In genomic region chr16:22129511-22129910, GRCm38 (mm10) we compare ENCODE assay signal across 27 mouse cellular contexts. TPM values are rescaled to one million over a fixed set of nuclear protein-coding genes. Genes with fewer than 3 reads are reported as not detected.
DNase-seq lines count a peak whose midpoint lies in the region; ATAC-seq and TF ChIP-seq lines count a peak whose summit lies in the region.
"Had no signal": no experiment of that assay in that cellular context is flagged by ENCODE, and none has a peak within 500 bp of the region (broad histone marks: within the 10 kb centered on the region; RNA-seq: fewer than 3 reads in every experiment).

No protein-coding gene starts in this region.

- no peaks in the 10 kb centered on the region for H3K36me3 ChIP-seq in kidney, adult 2 months (ENCODE audit: control insufficient read depth, insufficient read depth, low read length)
- H3K36me3 ChIP-seq in kidney, embryonic 15.5 days = 0 out of 2 replicates have a peak, but pooled peaks cover 8% of the 10 kb centered on the region
- no peaks in the 10 kb centered on the region for H3K36me3 ChIP-seq in stomach, postnatal 0 days (ENCODE audit: control insufficient read depth, insufficient read depth, low read length)
- H3K36me3 ChIP-seq: embryonic facial prominence, embryonic 12.5 days; embryonic facial prominence, embryonic 15.5 days; heart, embryonic 15.5 days had no signal

- no peak overlapping the region for H3K4me2 ChIP-seq in kidney, embryonic 15.5 days
- no peak overlapping the region for H3K4me2 ChIP-seq in stomach, postnatal 0 days (replicated peaks; ENCODE audit: low read depth)
- H3K4me2 ChIP-seq: embryonic facial prominence, embryonic 12.5 days; embryonic facial prominence, embryonic 15.5 days; heart, embryonic 11.5 days; heart, embryonic 15.5 days; hindbrain, embryonic 13.5 days had no signal

- no peak for TF ChIP-seq EP300 in stomach, postnatal 0 days (optimal IDR thresholded peaks at IDR 0.05)

- DNase-seq in kidney, adult 2 months = peak; percentile 61
- peak; percentile 31 for DNase-seq in kidney, postnatal 10 days
- peak; percentile 62 to 76 for DNase-seq in kidney, postnatal 36 days
- DNase-seq in embryo, embryonic 10 days (ENCODE audit: low spot score) = no peak
- DNase-seq in stomach, postnatal 0 days (ENCODE audit: low spot score) = no peak
- DNase-seq: adrenal gland, adult 8-10 months; adrenal gland, postnatal 25 days; cerebellum, adult 11-12 months; cerebellum, adult 8-10 months; cerebellum, postnatal 10 days; cerebellum, postnatal 36 days; forebrain, postnatal 0 days; gastrocnemius, adult 2 months; gastrocnemius, postnatal 14 days; heart, adult 11 months; heart, postnatal 10 days; heart, postnatal 36 days had no signal

- TF ChIP-seq POLR2A in kidney, adult 2 months (IDR thresholded peaks at IDR 0.05; ENCODE audit: low read depth, low read length) = no peak

- WGBS in kidney, adult 2 months = 46% methylated on average over 7 of the region's 7 CpGs
- WGBS in kidney, embryonic 15.5 days = 86% methylated on average over 7 of the region's 7 CpGs
- 77% methylated on average over 7 of the region's 7 CpGs for WGBS in stomach, postnatal 0 days

- no peak for ATAC-seq in kidney, embryonic 15.5 days (replicated peaks; ENCODE audit: low FRiP score)
- no peak for ATAC-seq in stomach, postnatal 0 days (ENCODE audit: low FRiP score, low TSS enrichment)
- ATAC-seq: CD4-positive, CD25-positive, alpha-beta regulatory T cell, adult 4 months; forebrain, embryonic 14.5 days; forebrain, postnatal 0 days; hindbrain, embryonic 16.5 days had no signal

- H3K9ac ChIP-seq in kidney, embryonic 15.5 days = no peak overlapping the region
- H3K9ac ChIP-seq in stomach, postnatal 0 days (ENCODE audit: low read length) = no peak overlapping the region
- H3K9ac ChIP-seq: embryonic facial prominence, embryonic 12.5 days; embryonic facial prominence, embryonic 15.5 days; forebrain, postnatal 0 days; heart, embryonic 15.5 days; hindbrain, embryonic 13.5 days had no signal

- H3K9me3 ChIP-seq in kidney, embryonic 15.5 days (replicated peaks) = no peaks in the 10 kb centered on the region
- no peaks in the 10 kb centered on the region for H3K9me3 ChIP-seq in stomach, postnatal 0 days (ENCODE audit: control insufficient read depth, low read length)
- H3K9me3 ChIP-seq: embryonic facial prominence, embryonic 12.5 days; embryonic facial prominence, embryonic 15.5 days; heart, embryonic 15.5 days; hindbrain, embryonic 13.5 days had no signal

- no peak for TF ChIP-seq CTCF in kidney, adult 2 months (conservative IDR thresholded peaks at IDR 0.05; ENCODE audit: insufficient read depth, insufficient read length, low read depth, low read length)
- TF ChIP-seq CTCF in stomach, postnatal 0 days (IDR thresholded peaks at IDR 0.05; ENCODE audit: low read depth) = no peak

- H3K27ac ChIP-seq in kidney, adult 2 months (ENCODE audit: insufficient read depth, low read depth, low read length) = no peak overlapping the region
- H3K27ac ChIP-seq in kidney, embryonic 15.5 days = no peak overlapping the region
- no peak overlapping the region for H3K27ac ChIP-seq in stomach, postnatal 0 days (replicated peaks)
- H3K27ac ChIP-seq: embryonic facial prominence, embryonic 12.5 days; embryonic facial prominence, embryonic 15.5 days; gastrocnemius, adult 2 months; heart, embryonic 15.5 days; hindbrain, embryonic 10.5 days; hindbrain, embryonic 13.5 days had no signal

- H3K4me3 ChIP-seq in kidney, adult 2 months (ENCODE audit: insufficient read depth, low read depth, low read length) = no peak overlapping the region
- H3K4me3 ChIP-seq in kidney, embryonic 15.5 days (replicated peaks) = no peak overlapping the region
- H3K4me3 ChIP-seq in stomach, postnatal 0 days (ENCODE audit: low read depth, low read length) = no peak overlapping the region
- H3K4me3 ChIP-seq: embryonic facial prominence, embryonic 12.5 days; embryonic facial prominence, embryonic 15.5 days; gastrocnemius, adult 2 months; heart, embryonic 15.5 days; hindbrain, embryonic 10.5 days; hindbrain, embryonic 13.5 days had no signal

- H3K4me1 ChIP-seq in kidney, adult 2 months (ENCODE audit: control insufficient read depth, insufficient read depth, low read length) = peaks cover 4% of the 10 kb centered on the region; the same call in 1 of the 2 replicates
- H3K4me1 ChIP-seq in kidney, embryonic 15.5 days = peaks cover 19% of the 10 kb centered on the region
- no peaks in the 10 kb centered on the region for H3K4me1 ChIP-seq in stomach, postnatal 0 days (replicated peaks; ENCODE audit: control insufficient read depth, insufficient read depth)
- H3K4me1 ChIP-seq: embryonic facial prominence, embryonic 15.5 days; hindbrain, embryonic 10.5 days had no signal

- H3K27me3 ChIP-seq in kidney, adult 2 months (replicated peaks; ENCODE audit: control insufficient read depth, insufficient read depth, low read length) = no peaks in the 10 kb centered on the region
- no peaks in the 10 kb centered on the region for H3K27me3 ChIP-seq in kidney, embryonic 15.5 days
- H3K27me3 ChIP-seq in stomach, postnatal 0 days (ENCODE audit: control insufficient read depth, insufficient read depth, low read length) = no peaks in the 10 kb centered on the region
- H3K27me3 ChIP-seq: embryonic facial prominence, embryonic 12.5 days; embryonic facial prominence, embryonic 15.5 days; heart, embryonic 15.5 days; hindbrain, embryonic 13.5 days had no signal

RNA-seq across cellular contexts. Expression of gene Igf2bp2, which starts 33.6 kb away (rescaled TPM):
- 2.1 and 2.3 TPM in 2 replicates for polyA plus RNA-seq in kidney, adult 2 months (2012; rRNA removed)
- 97.9 and 103 TPM in 2 replicates for polyA plus RNA-seq in kidney, embryonic 15.5 days (2015; fragmentation: Nextera tagmentation; extraction: Ambion mirVana)
- 32.4 and 34.6 TPM in 2 replicates for polyA plus RNA-seq in stomach, postnatal 0 days (2015; fragmentation: Nextera tagmentation; extraction: Ambion mirVana)

Comparison
In these comparisons a context has a peak if more than half of its experiments do, and no peak if none do; other contexts are left out.
1. RNA of gene Igf2bp2, which starts 33.6 kb away (polyA plus RNA-seq): 97.9 to 103 TPM in kidney, embryonic 15.5 days and 32.4 to 34.6 TPM in stomach, postnatal 0 days; 2.1 to 2.3 TPM in kidney, adult 2 months; every median in the first group is over 10 times any median in the second.
2. DNase-seq: peak in kidney, adult 2 months (single experiment), kidney, postnatal 10 days (single experiment) and kidney, postnatal 36 days (2 of 2); none in embryo, embryonic 10 days (single experiment) and stomach, postnatal 0 days (single experiment).